Mouse (Mus musculus): ENCODE measurements around the gene Tgoln1. TPM values are rescaled to one million over a fixed set of nuclear protein-coding genes. Genes with fewer than 3 reads are reported as not detected.
A peak's percentile ranks its signal among the peaks of the same experiment; 100 is the strongest.

Gene Tgoln1
- total RNA-seq, 2 experiments from 2014 or later = 95.0 to 98.9 TPM

- no peak for DNase-seq (ENCODE audit: low spot score in 2 of 2)
These were observed 14.2 kb upstream of the Tgoln1 start for GRCm38 (mm10) chr6:72630961-72631360.

GRCm38 (mm10) chr6:72630370-72630769 lies 13.6 kb upstream of the Tgoln1 start:
- no peak for DNase-seq (ENCODE audit: low spot score in 2 of 2)

GRCm38 (mm10) chr6:72627276-72627675 lies 10.5 kb upstream of the Tgoln1 start:
- DNase-seq (ENCODE audit: low spot score in 2 of 2) = no peak

- DNase-seq (ENCODE audit: low spot score in 2 of 2) = no peak
These were observed 9.6 kb upstream of the Tgoln1 start for GRCm38 (mm10) chr6:72626391-72626790.

- DNase-seq (ENCODE audit: low spot score in 2 of 2) = no peak
These were observed 7.0 kb upstream of the Tgoln1 start for GRCm38 (mm10) chr6:72623661-72624402.

GRCm38 (mm10) chr6:72622917-72623316 lies 6.1 kb upstream of the Tgoln1 start:
- no peak for DNase-seq (ENCODE audit: low spot score in 2 of 2)

GRCm38 (mm10) chr6:72620920-72621319 lies 4.1 kb upstream of the Tgoln1 start:
- DNase-seq (ENCODE audit: low spot score in 2 of 2) = no peak

GRCm38 (mm10) chr6:72619734-72620532 lies 3.1 kb upstream of the Tgoln1 start:
- DNase-seq (ENCODE audit: low spot score in 2 of 2) = no peak

GRCm38 (mm10) chr6:72615561-72616375 lies 1.0 kb downstream of the Tgoln1 start:
- no peak for DNase-seq (ENCODE audit: low spot score in 2 of 2)

- no peak for DNase-seq (ENCODE audit: low spot score in 2 of 2)
These were observed 1.6 kb downstream of the Tgoln1 start for GRCm38 (mm10) chr6:72615151-72615550.

- no peak for DNase-seq (ENCODE audit: low spot score in 2 of 2)
These were observed 6.5 kb downstream of the Tgoln1 start for GRCm38 (mm10) chr6:72610261-72610660.

- DNase-seq (ENCODE audit: low spot score in 2 of 2) = no peak
These were observed 8.1 kb downstream of the Tgoln1 start for GRCm38 (mm10) chr6:72608662-72609184.

GRCm38 (mm10) chr6:72607676-72608075 lies 9.1 kb downstream of the Tgoln1 start:
- no peak for DNase-seq (ENCODE audit: low spot score in 2 of 2)

GRCm38 (mm10) chr6:72607060-72607459 lies 9.7 kb downstream of the Tgoln1 start:
- no peak for DNase-seq (ENCODE audit: low spot score in 2 of 2)

GRCm38 (mm10) chr6:72604066-72604465 lies 12.7 kb downstream of the Tgoln1 start:
- DNase-seq (ENCODE audit: low spot score in 2 of 2) = no peak

GRCm38 (mm10) chr6:72601732-72602131 lies 15.1 kb downstream of the Tgoln1 start:
- DNase-seq (ENCODE audit: low spot score in 2 of 2) = peak; percentile 56 to 90

- DNase-seq (ENCODE audit: low spot score in 2 of 2) = no peak
These were observed 16.0 kb downstream of the Tgoln1 start for GRCm38 (mm10) chr6:72600771-72601170.

GRCm38 (mm10) chr6:72600216-72600615 lies 16.6 kb downstream of the Tgoln1 start:
- DNase-seq (ENCODE audit: low spot score in 2 of 2) = no peak

- DNase-seq (ENCODE audit: low spot score in 2 of 2) = no peak
These were observed 17.8 kb downstream of the Tgoln1 start for GRCm38 (mm10) chr6:72598791-72599557.

- peak; percentile 87 to 97 for DNase-seq (ENCODE audit: low spot score in 2 of 2)
These were observed 18.6 kb downstream of the Tgoln1 start, which contains the start of the genes Elmod3 and Retsat for GRCm38 (mm10) chr6:72597956-72598753. Gene Elmod3, minus strand, starts transcription at chr6:72598413. Gene Retsat, plus strand, starts transcription at chr6:72598475.

Measured in layer of hippocampus, adult 18-20 months (tissue).